Mouse (Mus musculus) heart, embryonic 15.5 days (tissue): ENCODE results near the gene Ubald2. TPM values are rescaled to one million over a fixed set of nuclear protein-coding genes. Genes with fewer than 3 reads are reported as not detected.
A peak's percentile ranks its signal among the peaks of the same experiment; 100 is the strongest.

Experiments
- ATAC-seq: fragments of 200-750 bp; cut with Nextera tagmentation; replicated peaks from 2 replicates; pipeline ENCODE4 v1.8.0; 2017; ENCODE audit warnings: low read depth, moderate TSS enrichment; ENCODE audit not compliant: insufficient number of reproducible peaks, insufficient read depth, low FRiP score
- H3K27ac ChIP-seq: fragments of 300-500 bp; sonication (generic); 2 replicates; pipeline ENCODE4 v1.5.1; 2015; ENCODE audit warnings: mild to moderate bottlenecking, inconsistent platforms
- H3K27me3 ChIP-seq: fragments of 300-500 bp; sonication (generic); 2 replicates; pipeline ENCODE4 v1.6.1; 2015; ENCODE audit warnings: inconsistent platforms
- H3K36me3 ChIP-seq: fragments of 300-500 bp; sonication (generic); 2 replicates; pipeline ENCODE4 v1.6.1; 2015; ENCODE audit warnings: mild to moderate bottlenecking, inconsistent platforms
- H3K4me1 ChIP-seq: fragments of 300-500 bp; sonication (generic); replicated peaks from 2 replicates; pipeline ENCODE4 v1.6.1; 2015; ENCODE audit warnings: inconsistent platforms
- H3K4me2 ChIP-seq: fragments of 300-500 bp; sonication (generic); 2 replicates; pipeline ENCODE4 v1.6.1; 2015; ENCODE audit warnings: inconsistent platforms, mild to moderate bottlenecking, moderate library complexity
- H3K4me3 ChIP-seq: fragments of 300-500 bp; sonication (generic); 2 replicates; pipeline ENCODE4 v1.5.1; 2015; ENCODE audit warnings: mild to moderate bottlenecking, inconsistent platforms
- H3K9ac ChIP-seq: fragments of 300-500 bp; sonication (generic); 2 replicates; pipeline ENCODE4 v1.6.1; 2015; ENCODE audit warnings: mild to moderate bottlenecking, inconsistent platforms
- H3K9me3 ChIP-seq: fragments of 300-500 bp; sonication (generic); replicated peaks from 2 replicates; pipeline ENCODE4 v1.6.1; 2016; ENCODE audit warnings: inconsistent platforms
- WGBS: fragments of 180-500 bp; shearing (Covaris S2); methylation state at CpG from one replicate; pipeline ENCODE4 v1.1.7; 2015; ENCODE audit warnings: mixed read lengths; 5-methylcytosine and 5-hydroxymethylcytosine counted together
- polyA plus RNA-seq: library from polyadenylated mRNA; unstranded; fragments of >200 nt; fragmentation: Nextera tagmentation; extraction: Ambion mirVana; gene quantifications from 2 replicates; pipeline ENCODE4 v1.2.1, GENCODE M21; 2015

Ubald2 gene
- polyA plus RNA-seq, 1 experiment from 2014 or later: 29.3 TPM

DNA sequence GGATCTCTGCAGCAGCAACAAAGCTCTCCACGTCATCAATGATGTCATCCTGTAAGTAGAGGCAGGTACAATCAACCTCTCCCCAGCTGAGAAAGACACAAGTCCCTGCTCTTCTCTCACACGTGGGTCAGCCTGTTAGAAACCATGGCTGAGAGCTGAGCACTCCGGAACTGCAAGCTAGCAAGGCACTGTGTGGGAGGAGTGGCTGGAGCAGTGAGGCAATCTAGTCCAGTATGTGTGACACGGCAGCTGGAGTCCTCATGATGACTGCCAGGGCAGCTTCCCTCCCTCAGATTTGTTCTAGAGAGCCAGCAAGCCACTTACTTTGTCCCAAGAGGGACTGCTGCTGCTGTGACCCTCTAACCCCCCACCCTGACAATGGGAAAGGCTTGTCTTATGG, 38.4 kb downstream of the Ubald2 start:
- H3K9me3 ChIP-seq: no peaks in the 10 kb centered on the region
- no peak for ATAC-seq
- H3K27me3 ChIP-seq: no peaks in the 10 kb centered on the region
- H3K36me3 ChIP-seq: peaks cover 69% of the 10 kb centered on the region
- H3K9ac ChIP-seq: no peak overlapping the region
- 62% methylated on average over 4 of the region's 4 CpGs for WGBS
- no peak overlapping the region for H3K27ac ChIP-seq
- no peak overlapping the region for H3K4me3 ChIP-seq
- H3K4me2 ChIP-seq: no peak overlapping the region
- H3K4me1 ChIP-seq: peaks cover 18% of the 10 kb centered on the region

DNA sequence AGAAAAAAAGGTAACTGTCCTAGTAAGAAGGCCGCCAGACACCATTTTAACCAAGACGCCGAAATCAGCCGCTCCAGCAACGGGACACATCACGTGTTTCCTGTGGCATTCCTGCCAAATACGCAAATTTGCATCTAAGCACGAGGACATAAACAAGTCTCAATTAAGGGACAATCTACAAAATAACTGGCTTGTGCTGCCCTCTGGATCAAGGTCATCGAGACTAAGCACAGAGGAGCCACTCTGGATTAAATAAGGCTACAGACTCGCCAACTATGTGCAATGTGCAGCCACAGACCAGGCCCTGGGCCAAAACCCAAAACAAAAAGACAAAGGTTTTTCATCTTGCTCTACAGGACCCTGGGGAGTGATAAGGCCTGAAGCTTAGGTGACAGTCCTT, 42.1 kb downstream of the Ubald2 start:
- no peak overlapping the region for H3K9ac ChIP-seq
- WGBS: 83% methylated on average over 10 of the region's 10 CpGs
- H3K4me2 ChIP-seq: no peak overlapping the region

DNA sequence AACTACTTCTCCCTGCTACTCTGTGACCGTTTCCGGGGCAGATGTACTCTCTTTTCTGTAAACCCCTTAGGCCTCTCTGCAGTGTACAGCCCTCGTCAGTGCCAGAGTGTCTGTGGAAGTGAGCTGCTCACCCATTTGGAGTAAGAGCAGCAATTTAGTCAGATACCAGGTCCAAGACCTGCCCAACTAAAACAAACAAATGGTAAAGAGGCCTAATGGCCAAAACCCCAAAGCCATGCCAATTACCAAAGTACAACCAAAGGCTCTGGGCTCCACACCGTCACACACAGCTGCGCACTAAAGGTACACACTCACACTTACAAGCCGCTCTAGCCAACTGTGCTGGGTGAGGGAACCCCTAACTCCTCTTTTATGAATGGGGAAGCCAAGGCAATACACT, 42.8 kb downstream of the Ubald2 start:
- Histone ChIP-seq H3K27me3 (no peaks in the 10 kb centered on the region), H3K9me3 (no peaks in the 10 kb centered on the region), H3K27ac (no peak overlapping the region), H3K4me2 (no peak overlapping the region), H3K36me3 (peaks cover 92% of the 10 kb centered on the region), H3K4me3 (no peak overlapping the region), H3K4me1 (peaks cover 8% of the 10 kb centered on the region; the same call in 1 of the 2 replicates), H3K9ac (no peak overlapping the region)
- ATAC-seq: no peak
- 87% methylated on average over 6 of the region's 6 CpGs for WGBS

More for the DNA sequence above, 42.1 kb downstream of the Ubald2 start:
- Histone ChIP-seq H3K4me1 (peaks cover 13% of the 10 kb centered on the region; the same call in 1 of the 2 replicates), H3K4me3 (no peak overlapping the region), H3K27ac (peak overlapping the region; percentile 48), H3K9me3 (no peaks in the 10 kb centered on the region), H3K36me3 (peaks cover 89% of the 10 kb centered on the region), H3K27me3 (no peaks in the 10 kb centered on the region)
- no peak for ATAC-seq

DNA sequence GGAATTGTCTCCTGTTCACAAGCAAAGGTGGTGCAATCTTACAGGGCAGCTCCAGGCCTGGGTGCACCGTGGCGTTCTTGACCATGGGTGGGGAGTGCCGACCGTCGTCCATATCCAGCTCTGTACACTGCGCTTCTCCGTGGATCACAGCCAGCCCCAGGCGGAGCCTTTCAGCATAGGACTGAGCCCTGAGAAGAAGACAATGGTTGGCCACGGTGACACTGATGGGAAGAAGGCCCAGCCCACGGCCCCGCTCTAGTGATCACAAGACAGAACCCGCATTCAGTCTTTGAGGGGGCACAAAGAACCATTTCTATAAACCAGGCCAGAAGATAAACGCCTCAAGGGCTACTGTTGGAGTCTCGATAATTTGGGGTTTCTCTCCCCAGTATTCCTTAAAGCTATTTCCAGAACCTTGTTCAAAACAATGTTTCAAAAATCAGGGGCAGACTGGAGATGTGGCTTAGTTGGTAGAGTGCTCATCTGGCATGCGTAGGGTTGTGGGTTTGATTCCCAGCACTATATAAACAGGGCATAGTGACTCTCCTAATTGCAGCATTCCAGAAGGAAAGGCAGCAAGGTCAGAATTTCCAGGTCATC, 43.4 kb downstream of the Ubald2 start:
- H3K36me3 ChIP-seq: peaks cover 92% of the 10 kb centered on the region
- no peak overlapping the region for H3K9ac ChIP-seq
- ATAC-seq: no peak
- WGBS: 90% methylated on average over 15 of the region's 15 CpGs
- no peaks in the 10 kb centered on the region for H3K27me3 ChIP-seq
- H3K4me1 ChIP-seq: peaks cover 7% of the 10 kb centered on the region; the same call in 1 of the 2 replicates
- no peaks in the 10 kb centered on the region for H3K9me3 ChIP-seq
- H3K27ac ChIP-seq: no peak overlapping the region
- H3K4me3 ChIP-seq: no peak overlapping the region
- no peak overlapping the region for H3K4me2 ChIP-seq

DNA sequence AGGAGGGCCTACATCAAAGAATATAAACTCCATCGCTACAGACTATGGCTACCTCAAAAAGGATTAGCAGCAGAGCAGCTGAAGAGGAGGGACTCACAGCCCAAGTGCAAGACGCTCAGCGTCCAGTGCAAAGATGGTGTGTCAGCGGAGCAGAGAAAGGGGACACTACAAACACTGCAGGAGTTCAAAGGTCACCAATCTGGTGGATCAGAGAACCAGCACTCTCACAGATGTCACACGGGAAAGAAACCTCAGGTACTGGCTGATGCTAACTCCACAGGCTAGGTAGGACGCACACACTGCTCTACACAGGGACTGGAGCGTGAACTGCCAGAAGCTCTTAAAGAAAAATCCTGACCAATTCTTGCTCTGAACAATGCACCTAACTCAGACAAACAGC, 45.1 kb downstream of the Ubald2 start:
- no peak overlapping the region for H3K27ac ChIP-seq
- no peaks in the 10 kb centered on the region for H3K27me3 ChIP-seq
- H3K9ac ChIP-seq: no peak overlapping the region
- no peak overlapping the region for H3K4me3 ChIP-seq
- H3K4me1 ChIP-seq: peaks cover 6% of the 10 kb centered on the region; the same call in 1 of the 2 replicates
- peaks cover 85% of the 10 kb centered on the region for H3K36me3 ChIP-seq
- no peak for ATAC-seq
- H3K9me3 ChIP-seq: no peaks in the 10 kb centered on the region
- H3K4me2 ChIP-seq: no peak overlapping the region
- 89% methylated on average over 7 of the region's 7 CpGs for WGBS

DNA sequence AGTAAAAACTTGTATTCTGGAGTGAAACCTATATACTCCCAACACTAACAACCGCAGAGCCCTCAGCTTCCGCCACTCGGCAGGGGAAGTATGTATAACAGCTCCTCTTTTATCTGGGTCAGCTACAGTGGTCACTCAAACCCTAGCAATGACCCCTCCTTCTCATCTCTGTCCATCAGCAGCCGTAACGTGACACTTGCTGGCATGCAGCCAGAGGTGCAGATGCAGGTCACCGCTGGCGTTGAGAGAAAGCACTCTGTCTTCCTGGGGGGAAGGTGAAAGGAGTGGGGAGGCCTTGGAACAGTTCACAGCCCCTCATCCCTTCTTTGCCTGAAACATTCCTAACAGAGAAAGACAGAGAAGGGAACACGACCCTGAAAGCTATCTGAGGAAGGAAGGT, 45.9 kb downstream of the Ubald2 start:
- H3K4me1 ChIP-seq: peaks cover 6% of the 10 kb centered on the region; the same call in 1 of the 2 replicates
- H3K36me3 ChIP-seq: peaks cover 87% of the 10 kb centered on the region
- no peaks in the 10 kb centered on the region for H3K9me3 ChIP-seq
- ATAC-seq: no peak
- 33% methylated on average over 8 of the region's 8 CpGs for WGBS
- H3K4me3 ChIP-seq: no peak overlapping the region
- H3K27ac ChIP-seq: no peak overlapping the region
- no peak overlapping the region for H3K9ac ChIP-seq
- no peaks in the 10 kb centered on the region for H3K27me3 ChIP-seq
- H3K4me2 ChIP-seq: no peak overlapping the region

DNA sequence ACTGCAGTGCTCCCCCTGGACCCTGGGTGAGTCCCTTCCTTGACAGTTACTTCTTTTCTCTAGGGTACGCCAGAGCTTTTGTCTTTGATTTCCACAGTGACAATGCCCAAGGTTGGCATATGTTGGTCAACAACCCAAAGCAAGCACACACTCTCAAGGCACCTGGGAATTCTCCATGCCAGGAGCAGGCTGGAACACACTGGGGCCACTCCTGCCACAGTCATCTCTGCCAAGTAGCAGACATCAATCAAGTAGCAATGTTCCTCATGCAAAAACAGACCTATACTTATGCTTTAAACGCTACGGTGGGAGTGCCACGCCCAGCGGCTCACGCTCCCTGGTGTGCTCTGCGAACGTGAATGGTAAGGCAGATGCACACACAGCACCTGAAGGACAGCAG, 47.1 kb downstream of the Ubald2 start:
- Histone ChIP-seq H3K4me3 (no peak overlapping the region), H3K4me1 (peaks cover 6% of the 10 kb centered on the region; the same call in 1 of the 2 replicates), H3K36me3 (peaks cover 87% of the 10 kb centered on the region), H3K9me3 (no peaks in the 10 kb centered on the region), H3K27ac (no peak overlapping the region), H3K9ac (no peak overlapping the region), H3K27me3 (no peaks in the 10 kb centered on the region), H3K4me2 (no peak overlapping the region)
- 91% methylated on average over 8 of the region's 8 CpGs for WGBS
- ATAC-seq: no peak

DNA sequence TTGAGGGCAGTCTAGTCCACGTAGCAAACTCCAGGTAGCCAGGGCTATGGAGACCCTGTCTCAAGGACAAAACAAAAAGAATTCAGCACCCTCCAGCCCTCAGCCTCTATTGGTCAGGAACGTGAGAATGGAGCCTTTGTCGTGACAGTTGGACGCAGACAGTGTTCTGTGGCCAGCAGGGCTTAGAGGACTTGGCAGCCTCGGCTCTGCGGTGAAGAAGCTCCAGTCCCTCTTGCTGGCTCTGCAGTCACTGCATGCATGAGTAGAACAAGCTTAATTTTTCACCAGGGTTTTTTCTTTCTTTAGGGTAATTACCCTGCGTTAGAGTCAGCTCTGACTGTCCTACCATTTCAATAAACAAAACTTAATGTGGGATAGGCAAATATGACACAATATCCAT, 47.9 kb downstream of the Ubald2 start:
- Histone ChIP-seq H3K27me3 (no peaks in the 10 kb centered on the region), H3K36me3 (peaks cover 85% of the 10 kb centered on the region), H3K9me3 (no peaks in the 10 kb centered on the region), H3K4me2 (no peak overlapping the region), H3K9ac (no peak overlapping the region), H3K27ac (no peak overlapping the region), H3K4me1 (peaks cover 2% of the 10 kb centered on the region; the same call in 1 of the 2 replicates), H3K4me3 (no peak overlapping the region)
- no peak for ATAC-seq
- WGBS: 83% methylated on average over 7 of the region's 7 CpGs

DNA sequence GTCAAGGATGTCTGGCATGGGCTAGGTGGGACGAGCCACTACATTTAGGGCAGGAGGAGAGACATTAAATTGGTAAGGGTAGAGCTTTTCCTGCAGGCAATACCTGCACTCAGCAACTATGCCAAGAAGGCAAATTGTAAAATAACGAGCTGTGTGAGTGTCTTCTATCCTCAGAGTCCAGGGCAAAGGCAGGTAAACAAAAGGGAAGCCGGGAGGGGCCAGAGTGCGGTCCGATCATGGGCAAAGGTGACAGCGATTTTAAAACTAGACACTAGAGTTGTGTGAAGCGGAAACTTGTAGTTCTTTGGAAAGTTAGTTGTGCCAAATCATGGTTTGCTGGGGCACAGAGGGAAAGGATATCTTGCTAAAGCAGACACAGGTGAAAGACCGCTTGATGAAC, 50.4 kb downstream of the Ubald2 start:
- ATAC-seq: no peak
- 90% methylated on average over 8 of the region's 8 CpGs for WGBS
- Histone ChIP-seq H3K4me1 (peaks cover 10% of the 10 kb centered on the region), H3K9me3 (no peaks in the 10 kb centered on the region), H3K4me2 (no peak overlapping the region), H3K27me3 (no peaks in the 10 kb centered on the region), H3K27ac (no peak overlapping the region), H3K36me3 (peaks cover 71% of the 10 kb centered on the region), H3K4me3 (no peak overlapping the region), H3K9ac (no peak overlapping the region)

DNA sequence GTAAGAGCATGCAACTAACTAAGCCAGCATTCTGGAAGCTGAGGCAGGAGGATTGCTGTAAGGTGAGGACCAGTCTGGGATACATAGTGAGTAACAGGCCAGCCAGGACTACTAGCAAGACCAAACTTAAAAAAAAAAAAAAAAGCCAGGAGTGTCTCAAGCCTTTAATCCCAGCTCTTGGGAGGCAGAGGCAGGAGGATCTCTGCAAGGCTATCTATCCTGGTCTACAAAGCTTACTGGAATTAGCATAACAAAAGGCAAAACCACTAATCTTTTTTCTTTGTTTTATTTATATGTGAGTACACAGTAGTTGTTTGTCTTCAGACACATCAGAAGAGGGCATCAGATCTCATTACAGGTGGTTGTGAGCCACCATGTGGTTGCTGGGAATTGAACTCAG, 54.3 kb downstream of the Ubald2 start:
- no peaks in the 10 kb centered on the region for H3K27me3 ChIP-seq
- ATAC-seq: no peak
- H3K9me3 ChIP-seq: no peaks in the 10 kb centered on the region
- peaks cover 36% of the 10 kb centered on the region for H3K36me3 ChIP-seq
- H3K4me1 ChIP-seq: peaks cover 14% of the 10 kb centered on the region
- no peak overlapping the region for H3K9ac ChIP-seq
- H3K4me3 ChIP-seq: no peak overlapping the region
- no peak overlapping the region for H3K4me2 ChIP-seq
- no peak overlapping the region for H3K27ac ChIP-seq
